Mouse (Mus musculus) C2C12 (cell line): ENCODE data around the gene Rbfox3. TPM values are rescaled to one million over a fixed set of nuclear protein-coding genes. Genes with fewer than 3 reads are reported as not detected.

ENCODE experiments used
- H3K27me3 ChIP-seq: one replicate; pipeline ENCODE4 v1.6.1; 2011; ENCODE audit not compliant: control insufficient read depth, insufficient read depth, insufficient read length
- H3K36me3 ChIP-seq: one replicate; pipeline ENCODE4 v1.6.1; 2011; ENCODE audit not compliant: control insufficient read depth, insufficient read depth
- H3K4me3 ChIP-seq: one replicate; pipeline ENCODE4 v1.5.1; 2011; ENCODE audit warnings: mild to moderate bottlenecking, control low read depth; ENCODE audit not compliant: poor library complexity, insufficient read depth, severe bottlenecking
- H3K79me2 ChIP-seq: one replicate; pipeline ENCODE4 v1.6.1; 2011; ENCODE audit not compliant: control insufficient read depth, insufficient read depth
- H3K79me3 ChIP-seq: one replicate; pipeline ENCODE4 v1.6.1; 2011; ENCODE audit warnings: low read depth, control low read depth
- H3ac ChIP-seq: one replicate; pipeline ENCODE3; 2011; ENCODE audit warnings: low read depth; ENCODE audit not compliant: control insufficient read depth, insufficient read length
- CEBPB ChIP-seq: IDR thresholded peaks from one replicate; pipeline ENCODE4 v1.6.1; 2011; ENCODE audit warnings: low read depth, mild to moderate bottlenecking, control low read depth, moderate library complexity
- CTCF ChIP-seq: IDR thresholded peaks from one replicate; pipeline ENCODE4 v1.5.1; 2011; ENCODE audit not compliant: control insufficient read depth, insufficient read depth, insufficient read length
- FOSL1 ChIP-seq: IDR thresholded peaks from one replicate; pipeline ENCODE4 v1.8.0; 2011; ENCODE audit warnings: mild to moderate bottlenecking, low read length; ENCODE audit not compliant: poor library complexity, insufficient read depth, severe bottlenecking
- MAX ChIP-seq: IDR thresholded peaks from one replicate; pipeline ENCODE4 v1.6.1; 2011; ENCODE audit warnings: mild to moderate bottlenecking, control low read depth
- MYOD1 ChIP-seq: IDR thresholded peaks from one replicate; pipeline ENCODE4 v1.6.1; 2011; ENCODE audit warnings: low read depth; ENCODE audit not compliant: control insufficient read depth, insufficient read length
- MYOG ChIP-seq: IDR thresholded peaks from one replicate; pipeline ENCODE4 v1.6.1; 2011; ENCODE audit not compliant: control insufficient read depth, insufficient read length; ENCODE audit errors: extremely low read depth
- USF1 ChIP-seq: IDR thresholded peaks from one replicate; pipeline ENCODE4 v1.6.1; 2011; ENCODE audit warnings: low read depth, mild to moderate bottlenecking, control low read depth, moderate library complexity
- polyA plus RNA-seq: library from polyadenylated mRNA; unstranded; fragments of >200 nt; fragmentation: generic; extraction: Trizol; gene quantifications from one replicate; pipeline ENCODE4 v1.2.1, GENCODE M21; 2012; ENCODE audit warnings: missing spikeins

Rbfox3 gene
- polyA plus RNA-seq, 1 experiment, result not detected

GRCm38 (mm10) chr11:118603126-118603525 is 308.3 kb downstream of the Rbfox3 start:
- Histone ChIP-seq H3ac (no peak overlapping the region), H3K79me3 (no peaks in the 10 kb centered on the region), H3K79me2 (no peaks in the 10 kb centered on the region), H3K4me3 (no peak overlapping the region), H3K36me3 (no peaks in the 10 kb centered on the region), H3K27me3 (peaks cover 20% of the 10 kb centered on the region)
- TF ChIP-seq CTCF, result no peak
- no peak for TF ChIP-seq CEBPB
- TF ChIP-seq MYOG, result no peak
- TF ChIP-seq MYOD1, result no peak
- no peak for TF ChIP-seq USF1
- TF ChIP-seq MAX, result no peak
- no peak for TF ChIP-seq FOSL1

DNA sequence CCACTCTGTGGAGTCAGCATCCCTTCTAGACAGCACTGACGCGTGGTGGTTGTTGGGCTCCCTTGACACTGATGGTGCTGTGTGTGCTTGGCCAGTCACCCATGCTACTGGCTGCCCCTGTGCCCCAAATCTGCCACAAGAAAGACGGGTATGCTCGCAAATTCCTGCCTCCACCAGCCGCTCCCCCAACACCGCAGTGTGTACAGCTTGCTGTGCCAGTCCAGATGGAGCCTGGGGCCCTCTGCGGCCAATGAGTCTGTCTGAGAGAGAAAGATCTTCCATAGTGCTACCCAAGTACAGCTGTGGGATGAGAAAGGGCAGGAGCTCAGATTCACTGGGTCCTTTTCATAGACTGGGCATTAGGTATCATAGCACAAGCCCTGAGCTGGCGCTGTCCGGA is 309.9 kb downstream of the Rbfox3 start:
- Histone ChIP-seq H3K36me3 (no peaks in the 10 kb centered on the region), H3ac (no peak overlapping the region), H3K4me3 (no peak overlapping the region), H3K79me3 (no peaks in the 10 kb centered on the region), H3K79me2 (no peaks in the 10 kb centered on the region), H3K27me3 (peaks cover 6% of the 10 kb centered on the region)
- TF ChIP-seq CEBPB (no peak), MAX (no peak), MYOG (no peak), MYOD1 (no peak), CTCF (no peak), USF1 (no peak), FOSL1 (no peak)

DNA sequence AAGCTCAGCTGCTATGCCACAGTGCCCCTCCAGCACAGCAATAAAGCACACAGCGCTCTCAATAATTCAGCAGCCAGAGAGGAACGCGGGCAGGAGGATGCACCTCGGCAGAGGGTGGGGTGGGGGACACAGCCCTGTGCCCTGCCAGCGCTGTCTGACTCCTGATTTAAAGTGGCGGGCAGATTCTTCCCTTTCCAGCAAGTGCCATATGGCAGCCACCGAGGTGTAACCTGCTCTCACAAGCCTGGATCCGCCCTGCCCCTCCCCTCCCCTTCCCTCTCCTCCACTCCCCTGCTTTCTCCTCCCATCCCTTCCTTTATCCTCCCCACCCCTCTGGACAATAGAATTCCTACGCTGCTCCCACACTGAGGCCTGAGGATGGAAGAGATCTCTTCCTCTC is 311.2 kb downstream of the Rbfox3 start:
- Histone ChIP-seq H3ac (no peak overlapping the region), H3K27me3 (peaks cover 3% of the 10 kb centered on the region), H3K36me3 (no peaks in the 10 kb centered on the region), H3K4me3 (no peak overlapping the region), H3K79me2 (no peaks in the 10 kb centered on the region), H3K79me3 (no peaks in the 10 kb centered on the region)
- TF ChIP-seq MYOD1 (no peak), MYOG (no peak), MAX (no peak), FOSL1 (no peak), USF1 (no peak), CTCF (no peak), CEBPB (no peak)

- no peaks in the 10 kb centered on the region for H3K79me2 ChIP-seq
- no peak for TF ChIP-seq USF1
- TF ChIP-seq MAX, result no peak
- TF ChIP-seq CEBPB, result no peak
- no peak for TF ChIP-seq CTCF
- no peak for TF ChIP-seq MYOG
- no peak for TF ChIP-seq FOSL1
- no peak for TF ChIP-seq MYOD1
- H3K27me3 ChIP-seq, result peaks cover 8% of the 10 kb centered on the region
- H3ac ChIP-seq, result no peak overlapping the region
- H3K36me3 ChIP-seq, result no peaks in the 10 kb centered on the region
- no peak overlapping the region for H3K4me3 ChIP-seq
- H3K79me3 ChIP-seq, result no peaks in the 10 kb centered on the region
Measured at GRCm38 (mm10) chr11:118598726-118599125, 312.7 kb downstream of the Rbfox3 start.

DNA sequence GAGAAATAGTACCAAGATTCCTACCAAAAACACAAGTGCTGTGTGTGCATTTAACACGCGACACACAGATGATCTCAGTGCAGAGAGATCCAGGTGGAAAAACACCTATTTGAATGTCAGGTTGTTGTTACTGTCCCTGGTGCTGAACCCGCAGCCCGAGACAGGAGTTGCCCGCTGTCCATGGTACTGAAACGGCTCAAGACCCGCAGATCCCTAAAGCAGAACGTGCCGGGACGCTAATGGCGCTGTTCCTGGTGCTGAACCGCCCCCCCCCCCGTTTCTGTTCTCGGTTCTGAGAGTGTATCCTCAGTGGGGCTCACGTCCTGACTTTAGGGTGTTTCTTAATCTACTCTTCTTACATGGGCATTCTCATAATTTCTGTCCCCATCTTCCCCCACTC is 326.6 kb downstream of the Rbfox3 start:
- Histone ChIP-seq H3K79me2 (no peaks in the 10 kb centered on the region), H3K36me3 (no peaks in the 10 kb centered on the region), H3K4me3 (no peak overlapping the region), H3K27me3 (peaks cover 17% of the 10 kb centered on the region), H3K79me3 (no peaks in the 10 kb centered on the region), H3ac (no peak overlapping the region)
- TF ChIP-seq USF1 (no peak), CEBPB (no peak), CTCF (no peak), MAX (peak; percentile 95), FOSL1 (no peak)

DNA sequence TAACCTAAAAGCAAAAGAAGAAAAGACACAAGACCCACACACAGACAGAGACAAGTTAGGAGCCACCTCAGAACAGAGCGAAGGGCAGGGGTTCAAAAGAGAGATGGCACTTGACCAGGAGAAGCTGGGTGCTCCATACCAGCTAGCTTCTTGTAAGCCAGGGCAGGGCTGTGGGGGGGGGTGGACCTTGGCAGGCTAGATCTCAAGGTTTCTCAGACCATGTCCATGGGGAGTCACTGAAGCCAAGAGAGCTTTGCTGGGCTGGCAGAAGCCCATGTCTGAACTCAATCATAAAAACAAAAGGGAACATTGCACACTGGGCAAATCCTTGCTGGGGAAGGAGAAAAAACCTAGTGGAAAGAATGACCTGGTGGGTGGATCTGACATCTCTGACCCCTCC is 327.4 kb downstream of the Rbfox3 start:
- Histone ChIP-seq H3K79me2 (no peaks in the 10 kb centered on the region), H3K36me3 (no peaks in the 10 kb centered on the region)
- no peak for TF ChIP-seq CTCF
- TF ChIP-seq FOSL1, result no peak
- TF ChIP-seq MYOG, result no peak
- no peak for TF ChIP-seq USF1
- no peak for TF ChIP-seq MAX
- no peak for TF ChIP-seq CEBPB
- TF ChIP-seq MYOD1, result no peak

More for the DNA sequence above, 327.4 kb downstream of the Rbfox3 start:
- no peak overlapping the region for H3K4me3 ChIP-seq
- H3K79me3 ChIP-seq, result no peaks in the 10 kb centered on the region
- H3ac ChIP-seq, result no peak overlapping the region
- H3K27me3 ChIP-seq, result peaks cover 20% of the 10 kb centered on the region
